Mouse (Mus musculus): ENCODE data around the gene Zbtb20.

GRCm38 (mm10) chr16:43046686-43047085, 171.0 kb downstream of the Zbtb20 start:
- no peak for TF ChIP-seq EP300 (IDR thresholded peaks at IDR 0.05; ENCODE audit: low read depth)
- TF ChIP-seq CTCF (IDR thresholded peaks at IDR 0.05; ENCODE audit: low read depth): no peak

All from heart, postnatal 0 days (tissue).